Mouse (Mus musculus): ENCODE measurements around the gene Lrrc57.

GRCm38 (mm10) chr2:120630246-120630645 lies 20.9 kb upstream of the Lrrc57 start:
- TF ChIP-seq CTCF (IDR thresholded peaks at IDR 0.05; ENCODE audit: borderline replicate concordance, insufficient read depth, low read depth, low read length): no peak
- TF ChIP-seq POLR2A (IDR thresholded peaks at IDR 0.05; ENCODE audit: borderline replicate concordance, insufficient read depth, low read length): no peak

All from cerebellum, adult 2 months (tissue).